22 mouse cellular contexts compared by ENCODE assay signal in the genomic region with DNA sequence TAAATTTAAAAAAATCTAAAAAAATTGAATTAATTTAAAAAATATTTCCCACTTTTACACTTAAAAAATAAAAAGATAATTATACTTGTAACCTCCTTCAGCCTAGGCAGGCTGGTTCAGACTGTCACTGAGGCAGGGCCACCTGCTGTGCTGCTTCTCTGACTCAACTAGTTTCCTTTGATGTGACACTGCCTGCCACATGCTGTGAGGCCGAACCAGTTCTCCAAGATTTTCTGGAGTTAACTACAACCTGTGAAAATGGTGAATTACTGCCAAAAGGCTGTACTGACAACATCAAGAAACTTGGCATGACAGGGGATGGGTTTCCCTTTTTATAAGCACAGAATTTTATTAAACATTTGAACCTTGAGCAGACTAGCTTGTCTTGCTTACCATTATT.
"Had no signal": no experiment of that assay in that cellular context is flagged by ENCODE, and none has a peak within 500 bp of the region (broad histone marks: within the 10 kb centered on the region; RNA-seq: fewer than 3 reads in every experiment).

No protein-coding gene starts in this region.

- ATAC-seq: liver, postnatal 0 days; lung, postnatal 0 days; midbrain, embryonic 15.5 days had no signal

- H3K9me3 ChIP-seq: limb, embryonic 12.5 days; limb, embryonic 15.5 days; midbrain, embryonic 12.5 days; midbrain, embryonic 15.5 days; neural tube, embryonic 12.5 days; neural tube, embryonic 15.5 days had no signal

- DNase-seq: kidney, postnatal 25 days; layer of hippocampus, adult 9-11 months; liver, postnatal 0 days; lung, embryonic 14.5 days; right cerebral cortex, adult 18-20 months; right cerebral cortex, postnatal 14 days; right cerebral cortex, postnatal 4 days; thymus, adult 2 months; thymus, postnatal 25 days had no signal

- H3K27ac ChIP-seq: kidney, postnatal 0 days; layer of hippocampus, adult 2 months; limb, embryonic 12.5 days; limb, embryonic 15.5 days; liver, embryonic 14.5 days; macrophage; midbrain, embryonic 12.5 days; midbrain, embryonic 15.5 days; neural tube, embryonic 12.5 days; neural tube, embryonic 15.5 days; stomach, postnatal 0 days had no signal

- H3K4me2 ChIP-seq: limb, embryonic 12.5 days; limb, embryonic 15.5 days; liver, embryonic 11.5 days; lung, embryonic 14.5 days; midbrain, embryonic 12.5 days; midbrain, embryonic 15.5 days; neural tube, embryonic 12.5 days; neural tube, embryonic 15.5 days had no signal

- H3K36me3 ChIP-seq: limb, embryonic 12.5 days; limb, embryonic 15.5 days; midbrain, embryonic 12.5 days; midbrain, embryonic 15.5 days; neural tube, embryonic 12.5 days; neural tube, embryonic 15.5 days had no signal

- H3K4me1 ChIP-seq: limb, embryonic 12.5 days; limb, embryonic 15.5 days; midbrain, embryonic 12.5 days; midbrain, embryonic 15.5 days; neural tube, embryonic 12.5 days; neural tube, embryonic 15.5 days had no signal

- H3K27me3 ChIP-seq: limb, embryonic 12.5 days; limb, embryonic 15.5 days; midbrain, embryonic 12.5 days; midbrain, embryonic 15.5 days; neural tube, embryonic 12.5 days; neural tube, embryonic 15.5 days had no signal

- H3K9ac ChIP-seq: limb, embryonic 12.5 days; limb, embryonic 15.5 days; liver, embryonic 14.5 days; liver, postnatal 0 days; lung, embryonic 14.5 days; midbrain, embryonic 12.5 days; midbrain, embryonic 15.5 days; neural tube, embryonic 12.5 days; neural tube, embryonic 15.5 days had no signal

- H3K4me3 ChIP-seq: layer of hippocampus, adult 2 months; limb, embryonic 12.5 days; limb, embryonic 15.5 days; midbrain, embryonic 12.5 days; midbrain, embryonic 15.5 days; neural tube, embryonic 12.5 days; neural tube, embryonic 15.5 days had no signal
